Mouse (Mus musculus): ENCODE measurements around the gene Tango2. TPM values are rescaled to one million over a fixed set of nuclear protein-coding genes. Genes with fewer than 3 reads are reported as not detected.

The Tango2 gene
- total RNA-seq, 4 experiments from 2014 or later, result 112 to 138 (median 127) TPM

DNA sequence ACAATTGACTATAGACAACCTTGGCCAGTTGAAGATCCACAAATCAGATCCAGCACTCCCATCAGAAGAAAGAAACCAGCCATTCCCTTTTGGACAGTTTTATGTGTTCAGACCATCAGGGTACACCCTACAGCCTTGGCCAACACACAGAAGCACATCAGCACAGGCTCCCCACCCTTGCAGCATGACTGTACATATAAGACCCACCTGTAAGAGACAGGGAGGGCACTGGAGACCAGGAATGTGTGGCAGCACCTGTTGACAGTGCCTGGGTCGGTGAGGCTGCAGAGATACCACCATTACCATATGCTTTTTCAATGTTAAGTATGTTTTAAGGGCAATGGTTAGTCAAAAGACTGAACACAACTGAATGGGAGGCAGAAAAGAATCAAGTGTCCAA is 94.0 kb downstream of the Tango2 start:
- no peak for DNase-seq (ENCODE audit: low spot score in 2 of 2)

DNA sequence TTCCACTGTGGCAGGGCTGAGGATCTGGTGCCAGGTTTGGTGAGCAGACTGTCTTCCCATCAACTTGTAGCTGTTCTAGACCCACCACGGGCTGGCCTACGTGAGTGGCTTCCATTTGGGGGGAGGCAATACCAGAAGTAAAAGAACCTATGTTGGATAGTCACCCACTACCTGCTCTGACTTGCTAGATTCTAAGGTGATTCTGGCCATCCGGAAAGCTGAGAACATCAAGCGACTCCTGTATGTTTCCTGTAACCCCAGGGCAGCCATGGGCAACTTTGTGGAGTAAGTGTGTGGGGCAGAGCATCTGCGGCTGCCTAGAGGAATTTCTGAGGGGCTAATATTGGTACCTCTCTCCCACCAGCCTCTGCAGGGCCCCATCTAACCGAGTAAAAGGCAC is 95.2 kb downstream of the Tango2 start:
- no peak for DNase-seq (ENCODE audit: low spot score in 2 of 2)

DNA sequence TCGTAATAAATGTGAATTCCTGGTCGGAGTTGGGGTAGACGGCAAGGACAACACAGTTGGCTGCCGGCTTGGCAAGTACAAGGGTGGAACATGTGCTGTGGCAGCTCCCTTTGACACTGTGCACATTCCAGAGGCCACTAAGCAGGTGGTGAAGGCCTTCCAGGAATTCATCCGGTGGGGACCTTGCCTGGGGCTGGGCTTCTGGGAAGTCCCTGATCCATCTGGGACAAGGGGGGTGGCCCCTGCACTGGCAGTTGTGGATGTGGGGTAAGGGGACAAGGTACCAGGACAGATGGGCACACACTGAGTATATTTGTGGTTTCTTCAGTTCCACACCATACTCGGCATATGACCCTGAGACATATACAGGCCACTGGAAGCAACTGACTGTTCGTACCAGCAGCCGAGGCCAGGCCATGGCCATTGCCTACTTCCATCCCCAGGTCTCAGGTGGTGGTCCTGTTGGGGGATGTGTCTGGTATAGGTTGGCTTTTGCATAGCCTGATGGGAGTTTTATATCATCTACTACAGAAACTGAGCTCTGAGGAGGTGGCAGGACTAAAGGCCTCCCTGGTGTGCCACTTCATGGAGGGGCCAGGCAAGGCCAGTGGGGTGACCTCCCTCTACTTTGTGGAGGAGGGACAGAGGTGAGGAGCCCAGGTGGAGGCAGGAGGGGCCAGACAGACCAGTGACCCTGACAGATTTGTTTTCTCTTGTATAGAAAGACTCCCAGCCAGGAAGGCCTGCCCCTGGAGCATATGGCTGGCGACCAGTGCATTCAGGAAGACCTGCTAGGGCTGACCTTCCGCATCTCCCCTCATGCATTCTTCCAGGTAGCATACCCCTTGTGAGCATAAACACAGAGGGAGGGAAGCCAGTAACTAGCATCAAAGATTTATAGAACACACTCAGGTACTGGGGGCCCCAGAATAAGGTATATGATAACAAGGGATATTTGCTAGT is 96.8 kb downstream of the Tango2 start:
- DNase-seq (ENCODE audit: low spot score in 2 of 2), result no peak

Small RNA genes within 50 kb of the gene (microRNA-seq; reads per million reads assigned to microRNA genes)
- gene Gm24572 (0.76 to 0.96 reads per million in 2 experiments), gene Gm26219 (0 reads per million in 2 experiments), gene Mir1306 (133 to 300 reads per million in 2 experiments), gene Mir185 (1,260 to 1,804 reads per million in 2 experiments)

Other genes with a start within 250 kb of the Tango2 start
- 10 to 100 TPM; 96.1 to 98.8 (median 97.6) TPM for gene Rtn4r, start 220.5 kb downstream of the Tango2 start, total RNA-seq (2022)
- not detected for gene Ccdc188, start 130.2 kb downstream of the Tango2 start, total RNA-seq (2022)
- gene Zdhhc8, start 113.0 kb downstream of the Tango2 start, total RNA-seq (2022), result 10 to 100 TPM; 60.7 to 90.9 (median 69.7) TPM
- 10 to 100 TPM; 55.2 to 69.1 (median 57.6) TPM for gene Trmt2a, start 99.4 kb downstream of the Tango2 start, total RNA-seq (2022)
- gene Ranbp1, start 99.4 kb downstream of the Tango2 start, total RNA-seq (2022), result 10 to 100 TPM; 70.8 to 97.7 (median 84.0) TPM
- not detected for gene Gm49776, start 89.8 kb downstream of the Tango2 start, total RNA-seq (2022)
- gene Dgcr8, start 58.9 kb downstream of the Tango2 start, total RNA-seq (2022), result 10 to 100 TPM; 40.5 to 65.1 (median 46.7) TPM
- 10 to 100 TPM; 35.5 to 52.4 (median 41.6) TPM for gene Arvcf, start 79 bp upstream of the Tango2 start, total RNA-seq (2022)
- gene Txnrd2, start 78.3 kb upstream of the Tango2 start, total RNA-seq (2022), result 10 to 100 TPM; 19.4 to 24.4 (median 21.0) TPM
- gene Comt, start 78.7 kb upstream of the Tango2 start, total RNA-seq (2022), result 10 to 100 TPM; 67.1 to 80.6 (median 76.9) TPM
- 1 to 10 TPM; 5.7 to 8.9 (median 6.5) TPM for gene Gnb1l, start 150.6 kb upstream of the Tango2 start, total RNA-seq (2022)
- gene Rtl10, start 150.8 kb upstream of the Tango2 start, total RNA-seq (2022), result 10 to 100 TPM in 2 of 4 experiments, 1 to 10 TPM in 2; 7.9 to 11.1 (median 9.6) TPM
- gene Tbx1, start 242.6 kb upstream of the Tango2 start, total RNA-seq (2022), result 1 to 10 TPM in 3 of 4 experiments, under 1 TPM in 1; 0.70 to 1.7 (median 1.3) TPM